Mouse (Mus musculus) intestine, embryonic 14.5 days (tissue): Measurements from ENCODE around the gene Asic2. TPM values are rescaled to one million over a fixed set of nuclear protein-coding genes. Genes with fewer than 3 reads are reported as not detected.

Experiments
- ATAC-seq: fragments of 200-750 bp; cut with Nextera tagmentation; replicated peaks from 2 replicates; pipeline ENCODE4 v1.8.0; 2017; ENCODE audit warnings: low read depth, moderate number of reproducible peaks, moderate TSS enrichment, moderate library complexity; ENCODE audit not compliant: low FRiP score, low TSS enrichment
- DNase-seq: peaks from one replicate; pipeline ENCODE4 v3.0.0-alpha.2; 2018; ENCODE audit warnings: low spot score
- H3K27ac ChIP-seq: fragments of 300-500 bp; sonication (generic); 2 replicates; pipeline ENCODE4 v1.5.1; 2014; ENCODE audit warnings: low read depth, mild to moderate bottlenecking, control low read depth
- H3K27me3 ChIP-seq: fragments of 300-500 bp; sonication (generic); replicated peaks from 2 replicates; pipeline ENCODE4 v1.6.1; 2014; ENCODE audit warnings: low read length, control low read depth; ENCODE audit not compliant: control insufficient read depth, insufficient read depth
- H3K36me3 ChIP-seq: fragments of 300-500 bp; sonication (generic); 2 replicates; pipeline ENCODE4 v1.6.1; 2014; ENCODE audit warnings: low read length, control low read depth; ENCODE audit not compliant: control insufficient read depth, insufficient read depth
- H3K4me1 ChIP-seq: fragments of 300-500 bp; sonication (generic); replicated peaks from 2 replicates; pipeline ENCODE4 v1.6.1; 2014; ENCODE audit warnings: low read length, control low read depth, mixed read lengths; ENCODE audit not compliant: control insufficient read depth, insufficient read depth
- H3K4me2 ChIP-seq: fragments of 300-500 bp; sonication (generic); 2 replicates; pipeline ENCODE4 v1.6.1; 2014; ENCODE audit warnings: low read length
- H3K4me3 ChIP-seq: fragments of 300-500 bp; sonication (generic); 2 replicates; pipeline ENCODE4 v1.5.1; 2014; ENCODE audit warnings: low read depth, low read length, control low read depth, mixed read lengths
- H3K9ac ChIP-seq: fragments of 300-500 bp; sonication (generic); 2 replicates; pipeline ENCODE4 v1.6.1; 2014; ENCODE audit warnings: mild to moderate bottlenecking, low read length
- H3K9me3 ChIP-seq: fragments of 300-500 bp; sonication (generic); 2 replicates; pipeline ENCODE4 v1.6.1; 2016; ENCODE audit warnings: low read length, control low read depth; ENCODE audit not compliant: control insufficient read depth
- WGBS: fragments of 180-500 bp; shearing (Covaris S2); extraction: QIAGEN DNeasy Blood & Tissue Kit; methylation state at CpG from one replicate; pipeline ENCODE4 v1.1.7; 2014; 5-methylcytosine and 5-hydroxymethylcytosine counted together
- polyA plus RNA-seq: library from polyadenylated mRNA; unstranded; fragments of >200 nt; fragmentation: Nextera tagmentation; extraction: Ambion mirVana; gene quantifications from 2 replicates; pipeline ENCODE4 v1.2.1, GENCODE M21; 2014

The Asic2 gene
- polyA plus RNA-seq, 1 experiment from 2014 or later: 0.22 TPM

- Histone ChIP-seq H3K9me3 (no peaks in the 10 kb centered on the region), H3K27me3 (no peaks in the 10 kb centered on the region), H3K4me2 (no peak overlapping the region), H3K4me3 (no peak overlapping the region), H3K36me3 (no peaks in the 10 kb centered on the region), H3K27ac (no peak overlapping the region), H3K4me1 (no peaks in the 10 kb centered on the region), H3K9ac (no peak overlapping the region)
- 89% methylated on average over 3 of the region's 3 CpGs for WGBS
- ATAC-seq (no peak), DNase-seq (no peak)
These were observed 322.7 kb downstream of the Asic2 start for GRCm38 (mm10) chr11:81645549-81645948.

- Histone ChIP-seq H3K9ac (no peak overlapping the region), H3K27ac (no peak overlapping the region), H3K27me3 (no peaks in the 10 kb centered on the region), H3K9me3 (no peaks in the 10 kb centered on the region), H3K4me1 (0 out of 2 replicates have a peak, but pooled peaks cover 4% of the 10 kb centered on the region), H3K4me2 (no peak overlapping the region), H3K36me3 (no peaks in the 10 kb centered on the region), H3K4me3 (no peak overlapping the region)
- ATAC-seq (no peak), DNase-seq (no peak)
- 90% methylated on average over 9 of the region's 9 CpGs for WGBS
These were observed 331.9 kb downstream of the Asic2 start for GRCm38 (mm10) chr11:81636356-81636755.

GRCm38 (mm10) chr11:81634360-81635350, 333.6 kb downstream of the Asic2 start:
- H3K4me2 ChIP-seq: no peak overlapping the region
- no peak overlapping the region for H3K9ac ChIP-seq
- H3K27ac ChIP-seq: no peak overlapping the region
- no peak overlapping the region for H3K4me3 ChIP-seq
- 59% methylated on average over 25 of the region's 25 CpGs for WGBS
- no peaks in the 10 kb centered on the region for H3K9me3 ChIP-seq
- no peaks in the 10 kb centered on the region for H3K36me3 ChIP-seq
- DNase-seq (peak; percentile 61), ATAC-seq (no peak)
- H3K4me1 ChIP-seq: 0 out of 2 replicates have a peak, but pooled peaks cover 4% of the 10 kb centered on the region
- no peaks in the 10 kb centered on the region for H3K27me3 ChIP-seq

GRCm38 (mm10) chr11:81625199-81625598, 343.1 kb downstream of the Asic2 start:
- Histone ChIP-seq H3K4me2 (no peak overlapping the region), H3K27me3 (no peaks in the 10 kb centered on the region), H3K9me3 (no peaks in the 10 kb centered on the region), H3K27ac (no peak overlapping the region), H3K36me3 (no peaks in the 10 kb centered on the region), H3K4me1 (no peaks in the 10 kb centered on the region), H3K4me3 (no peak overlapping the region), H3K9ac (no peak overlapping the region)
- ATAC-seq (no peak), DNase-seq (no peak)
- 61% methylated on average over 4 of the region's 4 CpGs for WGBS

- WGBS: 65% methylated on average over 6 of the region's 6 CpGs
- H3K9me3 ChIP-seq: no peaks in the 10 kb centered on the region
- H3K4me2 ChIP-seq: no peak overlapping the region
- H3K4me1 ChIP-seq: no peaks in the 10 kb centered on the region
- H3K27me3 ChIP-seq: no peaks in the 10 kb centered on the region
- H3K4me3 ChIP-seq: no peak overlapping the region
- no peak for ATAC-seq
- no peak for DNase-seq
- no peak overlapping the region for H3K27ac ChIP-seq
- H3K9ac ChIP-seq: no peak overlapping the region
- no peaks in the 10 kb centered on the region for H3K36me3 ChIP-seq
These were observed 347.7 kb downstream of the Asic2 start for GRCm38 (mm10) chr11:81620516-81620915.

GRCm38 (mm10) chr11:81616437-81616836, 351.8 kb downstream of the Asic2 start:
- Histone ChIP-seq H3K36me3 (no peaks in the 10 kb centered on the region), H3K27ac (no peak overlapping the region), H3K9me3 (no peaks in the 10 kb centered on the region), H3K27me3 (no peaks in the 10 kb centered on the region), H3K4me3 (no peak overlapping the region), H3K4me1 (peaks cover 14% of the 10 kb centered on the region; the same call in 1 of the 2 replicates), H3K4me2 (no peak overlapping the region), H3K9ac (no peak overlapping the region)
- no peak for ATAC-seq
- 85% methylated on average over 8 of the region's 8 CpGs for WGBS
- DNase-seq: no peak

- no peak for ATAC-seq
- Histone ChIP-seq H3K27me3 (0 out of 2 replicates have a peak, but pooled peaks cover 3% of the 10 kb centered on the region), H3K4me2 (peak overlapping the region; percentile 57), H3K9me3 (no peaks in the 10 kb centered on the region), H3K27ac (no peak overlapping the region), H3K4me1 (peaks cover 14% of the 10 kb centered on the region; the same call in 1 of the 2 replicates), H3K4me3 (peak overlapping the region; percentile 16; the same call in 1 of the 2 replicates), H3K36me3 (no peaks in the 10 kb centered on the region), H3K9ac (no peak overlapping the region)
- 23% methylated on average over 10 of the region's 10 CpGs for WGBS
- DNase-seq: peak; percentile 46
These were observed 354.2 kb downstream of the Asic2 start for GRCm38 (mm10) chr11:81613869-81614620.

GRCm38 (mm10) chr11:81612798-81613540, 355.3 kb downstream of the Asic2 start:
- Histone ChIP-seq H3K4me1 (peaks cover 14% of the 10 kb centered on the region; the same call in 1 of the 2 replicates), H3K9ac (0 out of 2 replicates have a peak overlapping the region, but pooled peaks have one; percentile 13), H3K36me3 (no peaks in the 10 kb centered on the region), H3K27ac (no peak overlapping the region), H3K4me3 (peak overlapping the region; percentile 36), H3K9me3 (no peaks in the 10 kb centered on the region), H3K27me3 (0 out of 2 replicates have a peak, but pooled peaks cover 3% of the 10 kb centered on the region), H3K4me2 (peak overlapping the region; percentile 57)
- ATAC-seq (no peak), DNase-seq (peak; percentile 95)
- 3% methylated on average over 17 of the region's 17 CpGs for WGBS
